Mouse (Mus musculus): ENCODE results near the gene Afp. TPM values are rescaled to one million over a fixed set of nuclear protein-coding genes. Genes with fewer than 3 reads are reported as not detected.

Gene Afp
- polyA plus RNA-seq, 1 experiment from 2014 or later: 28.8 TPM

DNA sequence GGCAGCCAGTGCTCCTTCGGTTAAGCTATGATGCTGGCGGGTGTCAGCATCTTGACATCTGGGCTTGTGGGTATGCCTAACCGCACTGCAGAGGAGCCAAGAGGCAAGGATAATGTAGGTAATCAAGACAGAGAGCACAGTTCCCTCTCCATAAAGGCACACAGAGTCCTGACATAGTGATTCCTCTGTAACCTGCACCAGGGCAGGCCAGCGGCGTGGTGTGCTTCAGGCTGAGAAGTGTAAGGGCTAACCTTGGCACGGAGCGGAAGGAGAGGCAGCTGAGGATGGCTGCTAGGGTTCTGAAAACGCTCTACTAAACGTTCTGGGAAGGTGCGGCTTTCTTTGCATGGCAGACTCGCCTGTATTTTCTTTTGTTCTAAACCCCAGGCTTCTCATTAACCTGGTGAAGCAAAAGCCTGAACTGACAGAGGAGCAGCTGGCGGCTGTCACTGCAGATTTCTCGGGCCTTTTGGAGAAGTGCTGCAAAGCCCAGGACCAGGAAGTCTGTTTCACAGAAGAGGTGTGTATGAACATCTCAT is 16.9 kb downstream of the Afp start:
- WGBS: 57% methylated on average over 13 of the region's 13 CpGs
- Histone ChIP-seq H3K9me3 (no peaks in the 10 kb centered on the region), H3K4me1 (no peaks in the 10 kb centered on the region), H3K27me3 (replicated peaks) (no peaks in the 10 kb centered on the region), H3K9ac (no peak overlapping the region), H3K4me2 (no peak overlapping the region), H3K4me3 (no peak overlapping the region), H3K36me3 (no peaks in the 10 kb centered on the region), H3K27ac (replicated peaks) (no peak overlapping the region)
- no peak for ATAC-seq (ENCODE audit: extremely low read depth, insufficient number of reproducible peaks, low FRiP score, low TSS enrichment)

DNA sequence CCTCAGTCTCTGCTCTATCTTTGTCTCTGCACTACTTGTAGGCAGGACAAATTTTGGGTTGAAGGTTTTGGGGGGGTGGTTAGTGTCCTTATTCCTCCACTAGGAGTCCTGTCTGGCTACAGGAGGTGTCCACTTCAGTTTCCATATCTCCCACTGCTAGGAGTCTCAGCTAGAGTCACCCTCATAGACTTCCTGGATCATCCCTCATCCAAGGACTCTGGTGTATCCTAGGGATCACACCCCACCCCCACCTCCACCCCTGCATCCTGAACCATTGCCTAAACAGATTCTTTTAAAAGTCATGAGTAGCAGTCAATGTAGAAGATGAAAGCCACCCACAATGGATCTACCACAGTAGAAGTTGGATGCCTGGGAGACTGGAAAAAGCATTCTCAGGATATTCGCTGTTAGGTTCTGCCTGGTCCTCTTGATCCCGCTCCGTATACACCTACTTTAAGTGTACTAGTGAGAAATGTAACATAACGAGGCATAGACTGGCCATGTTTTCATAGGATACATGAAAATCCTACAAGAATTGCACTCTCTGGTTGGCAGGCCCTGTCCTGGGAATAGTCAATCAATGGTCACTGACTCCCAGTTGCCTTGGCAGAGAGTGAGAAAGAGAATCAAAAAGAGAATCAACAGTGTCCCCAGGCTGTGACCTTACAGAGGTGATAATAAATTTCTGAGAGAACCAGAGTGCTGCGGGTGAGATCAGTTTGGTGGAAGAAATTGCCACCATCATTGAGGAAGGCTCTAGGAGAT is 19.5 kb downstream of the Afp start:
- Histone ChIP-seq H3K9ac (no peak overlapping the region), H3K4me3 (no peak overlapping the region), H3K27ac (replicated peaks) (no peak overlapping the region), H3K4me1 (no peaks in the 10 kb centered on the region), H3K27me3 (replicated peaks) (no peaks in the 10 kb centered on the region), H3K36me3 (no peaks in the 10 kb centered on the region), H3K9me3 (no peaks in the 10 kb centered on the region), H3K4me2 (no peak overlapping the region)
- ATAC-seq (ENCODE audit: extremely low read depth, insufficient number of reproducible peaks, low FRiP score, low TSS enrichment): no peak
- 76% methylated on average over 5 of the region's 5 CpGs for WGBS

DNA sequence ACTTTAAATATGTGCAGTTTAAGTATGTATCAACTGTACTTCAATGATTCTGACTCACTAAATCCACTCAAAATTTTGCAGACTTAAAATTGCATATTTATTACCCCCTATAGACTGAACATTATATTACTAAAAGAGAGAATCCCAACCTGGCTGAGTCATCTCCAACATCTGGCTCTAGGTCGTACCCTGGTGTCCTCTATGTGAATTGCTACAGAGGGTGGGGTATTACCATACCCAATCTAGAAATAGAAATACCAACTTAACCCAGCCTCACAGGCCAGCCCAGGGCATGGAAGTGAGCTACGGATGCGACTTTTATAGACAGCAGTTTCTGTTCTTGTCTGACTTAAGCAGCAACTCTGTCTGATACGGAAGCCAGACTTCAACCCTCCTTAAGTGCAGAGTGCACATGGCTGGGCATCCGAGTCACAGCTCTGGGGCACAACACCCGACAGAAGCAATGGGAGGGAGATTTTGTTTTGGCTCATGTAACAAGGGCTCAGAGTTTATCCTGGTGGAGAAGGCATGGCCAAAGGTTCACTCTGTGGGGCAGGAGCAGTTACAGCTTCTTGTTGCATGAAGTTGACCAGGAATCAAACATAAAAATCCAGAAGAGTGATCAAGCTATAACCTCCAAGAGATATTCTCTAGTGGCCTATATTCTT is 21.9 kb downstream of the Afp start:
- no peaks in the 10 kb centered on the region for H3K4me1 ChIP-seq
- H3K9me3 ChIP-seq: no peaks in the 10 kb centered on the region
- H3K4me2 ChIP-seq: no peak overlapping the region
- H3K27ac ChIP-seq (replicated peaks): no peak overlapping the region
- 68% methylated on average over 6 of the region's 6 CpGs for WGBS
- H3K27me3 ChIP-seq (replicated peaks): no peaks in the 10 kb centered on the region
- no peak overlapping the region for H3K4me3 ChIP-seq
- no peaks in the 10 kb centered on the region for H3K36me3 ChIP-seq
- no peak overlapping the region for H3K9ac ChIP-seq
- no peak for ATAC-seq (ENCODE audit: extremely low read depth, insufficient number of reproducible peaks, low FRiP score, low TSS enrichment)

DNA sequence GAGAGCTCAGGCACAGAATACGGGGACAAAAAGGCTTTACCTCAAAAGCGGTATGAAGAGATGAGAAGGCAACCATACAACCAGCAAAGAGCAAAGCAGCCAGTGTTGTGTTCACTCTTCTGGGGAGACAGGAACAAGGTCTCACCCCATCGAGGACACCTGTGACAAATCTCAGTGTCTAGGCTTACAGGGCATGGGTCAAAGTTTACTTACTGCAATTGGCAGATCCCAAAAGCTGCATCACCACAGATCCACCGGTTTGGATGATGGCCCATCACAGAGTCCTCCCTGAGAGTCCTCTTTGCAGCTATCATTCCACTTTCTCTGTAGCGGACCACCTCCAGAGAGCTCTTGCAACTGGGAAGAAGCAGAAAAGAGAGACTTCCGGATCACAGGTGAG is 25.0 kb downstream of the Afp start:
- no peak overlapping the region for H3K27ac ChIP-seq (replicated peaks)
- H3K36me3 ChIP-seq: no peaks in the 10 kb centered on the region
- H3K4me3 ChIP-seq: no peak overlapping the region
- H3K4me2 ChIP-seq: no peak overlapping the region
- 81% methylated on average over 6 of the region's 6 CpGs for WGBS
- no peak overlapping the region for H3K9ac ChIP-seq
- ATAC-seq (ENCODE audit: extremely low read depth, insufficient number of reproducible peaks, low FRiP score, low TSS enrichment): no peak
- H3K4me1 ChIP-seq: no peaks in the 10 kb centered on the region
- no peaks in the 10 kb centered on the region for H3K9me3 ChIP-seq
- no peaks in the 10 kb centered on the region for H3K27me3 ChIP-seq (replicated peaks)

DNA sequence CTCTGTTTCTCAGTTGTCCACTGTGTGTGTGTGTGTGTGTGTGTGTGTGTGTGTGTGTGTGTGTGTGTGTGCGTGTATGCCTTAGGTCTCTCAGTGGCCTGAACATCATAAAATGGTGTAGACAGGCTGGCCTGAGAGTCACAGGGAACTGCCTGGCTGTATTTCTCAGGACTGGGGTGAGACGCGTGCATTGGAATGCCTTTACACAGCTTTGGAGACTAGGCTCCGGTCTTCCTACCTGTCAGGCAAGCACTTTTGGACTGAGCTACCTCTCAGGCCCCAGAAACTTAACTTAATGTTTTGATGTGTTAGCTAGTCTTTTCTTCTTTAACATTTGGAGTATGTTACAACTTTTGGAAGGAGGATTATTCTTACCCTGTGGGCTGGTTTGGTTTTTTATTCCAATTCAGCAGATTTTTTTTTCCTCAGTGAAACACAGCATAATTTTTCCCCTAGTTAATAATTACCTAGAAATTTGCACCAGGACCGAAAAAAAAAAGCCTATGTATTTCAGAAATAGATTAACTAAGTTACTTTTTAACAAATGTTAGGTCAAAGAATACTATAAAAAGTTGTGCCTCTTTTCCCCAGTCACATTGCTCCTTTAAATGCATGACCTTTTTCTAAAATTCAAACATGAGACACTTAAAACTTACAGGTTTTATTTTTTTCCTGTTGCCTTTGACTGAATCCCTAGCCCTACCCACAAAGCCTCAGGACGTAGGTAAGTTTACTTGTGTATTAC is 28.0 kb downstream of the Afp start, which contains the start of gene Afm:
Afm (plus strand) TSS at position 577 of the 745 bp plus-strand sequence.
- H3K36me3 ChIP-seq: no peaks in the 10 kb centered on the region
- H3K9ac ChIP-seq: no peak within 1 kb of the TSS
- WGBS: 63% methylated on average over 6 of the region's 6 CpGs

DNA sequence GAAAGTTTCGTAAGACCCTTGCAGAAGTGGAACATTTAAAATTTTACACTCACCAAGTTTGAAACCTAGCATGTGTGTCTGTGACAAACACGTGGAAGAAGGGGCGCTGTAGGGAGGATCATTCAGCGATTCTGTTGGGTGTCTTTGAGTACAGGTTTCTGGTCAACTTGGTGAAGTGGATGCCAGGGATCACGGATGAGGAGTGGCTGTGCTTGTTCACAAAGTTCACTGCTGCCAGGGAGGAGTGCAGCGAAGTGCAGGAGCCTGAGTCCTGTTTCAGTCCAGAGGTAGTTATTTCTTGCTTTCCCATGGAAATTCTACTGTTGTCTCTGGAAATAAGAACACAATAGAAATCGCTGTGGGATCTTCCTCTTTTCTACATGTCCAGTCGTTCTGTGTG is 60.7 kb downstream of the Afp start:
- WGBS: 75% methylated on average over 8 of the region's 8 CpGs
- ATAC-seq (ENCODE audit: extremely low read depth, insufficient number of reproducible peaks, low FRiP score, low TSS enrichment): no peak
- H3K4me2 ChIP-seq: no peak overlapping the region

More for the DNA sequence above, 28.0 kb downstream of the Afp start, which contains the start of gene Afm:
- H3K4me1 ChIP-seq: no peaks in the 10 kb centered on the region
- H3K4me3 ChIP-seq: no peak within 1 kb of the TSS
- no peaks in the 10 kb centered on the region for H3K27me3 ChIP-seq (replicated peaks)
- H3K27ac ChIP-seq (replicated peaks): no peak within 1 kb of the TSS
- ATAC-seq (ENCODE audit: extremely low read depth, insufficient number of reproducible peaks, low FRiP score, low TSS enrichment): no peak
- no peak within 1 kb of the TSS for H3K4me2 ChIP-seq
- no peaks in the 10 kb centered on the region for H3K9me3 ChIP-seq

DNA sequence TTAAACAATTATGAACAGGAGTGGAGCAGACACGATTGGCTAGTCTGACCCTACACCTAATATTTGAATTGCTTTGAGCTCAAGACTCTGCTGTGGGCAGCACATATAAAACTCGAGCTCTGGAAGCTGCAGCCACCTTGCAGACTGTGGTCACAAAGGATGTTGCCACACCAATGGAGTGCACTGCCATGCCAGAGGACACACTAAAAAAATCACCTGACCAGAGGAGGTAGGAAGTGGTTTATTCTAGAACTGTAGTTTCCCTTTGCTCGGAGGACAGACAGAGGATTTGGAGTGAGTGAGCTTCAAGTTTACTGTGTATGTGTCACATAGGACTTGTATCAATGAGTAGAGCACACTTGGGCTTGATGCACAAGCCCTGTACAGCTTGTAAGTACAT is 65.5 kb downstream of the Afp start:
- Histone ChIP-seq H3K4me1 (no peaks in the 10 kb centered on the region), H3K4me2 (no peak overlapping the region), H3K36me3 (no peaks in the 10 kb centered on the region), H3K27ac (replicated peaks) (no peak overlapping the region), H3K27me3 (replicated peaks) (no peaks in the 10 kb centered on the region), H3K9ac (no peak overlapping the region), H3K4me3 (no peak overlapping the region), H3K9me3 (no peaks in the 10 kb centered on the region)
- 64% methylated on average over 3 of the region's 3 CpGs for WGBS
- ATAC-seq (ENCODE audit: extremely low read depth, insufficient number of reproducible peaks, low FRiP score, low TSS enrichment): no peak

More for the DNA sequence above, 60.7 kb downstream of the Afp start:
- H3K4me1 ChIP-seq: no peaks in the 10 kb centered on the region
- no peaks in the 10 kb centered on the region for H3K36me3 ChIP-seq
- H3K27ac ChIP-seq (replicated peaks): no peak overlapping the region
- no peak overlapping the region for H3K9ac ChIP-seq
- no peaks in the 10 kb centered on the region for H3K9me3 ChIP-seq
- no peak overlapping the region for H3K4me3 ChIP-seq
- H3K27me3 ChIP-seq (replicated peaks): no peaks in the 10 kb centered on the region

Other genes starting within 250 kb of the Afp start
- gene Ankrd17, start 124.2 kb upstream of the Afp start, polyA plus RNA-seq (2015; fragmentation: Nextera tagmentation; extraction: Ambion mirVana): 16.2 and 16.3 TPM in 2 replicates
- 3.4 and 3.6 TPM in 2 replicates for gene Gm9958, start 123.5 kb upstream of the Afp start, polyA plus RNA-seq (2015; fragmentation: Nextera tagmentation; extraction: Ambion mirVana)
- 9.4 and 49.4 TPM in 2 replicates for gene Alb, start 29.8 kb upstream of the Afp start, polyA plus RNA-seq (2015; fragmentation: Nextera tagmentation; extraction: Ambion mirVana)
- gene Afm, start 28.2 kb downstream of the Afp start, polyA plus RNA-seq (2015; fragmentation: Nextera tagmentation; extraction: Ambion mirVana): 0.13 and 0.46 TPM in 2 replicates
- not detected in 2 replicates for gene 5830473C10Rik, start 70.4 kb downstream of the Afp start, polyA plus RNA-seq (2015; fragmentation: Nextera tagmentation; extraction: Ambion mirVana)
- gene Rassf6, start 149.9 kb downstream of the Afp start, polyA plus RNA-seq (2015; fragmentation: Nextera tagmentation; extraction: Ambion mirVana): 0.43 and 0.71 TPM in 2 replicates